Mouse (Mus musculus): ENCODE results near the gene Rpgr. TPM values are rescaled to one million over a fixed set of nuclear protein-coding genes. Genes with fewer than 3 reads are reported as not detected.
A peak's percentile ranks its signal among the peaks of the same experiment; 100 is the strongest.

The Rpgr gene
- total and polyA plus RNA-seq, 3 experiments = not detected

GRCm38 (mm10) chrX:10201289-10201688 is 15.4 kb downstream of the Rpgr start:
- Histone ChIP-seq H3K4me3 (ENCODE audit: control insufficient read depth in 1 of 2, insufficient read depth in 1 of 2, low read depth in 2 of 2, low read length in 2 of 2) (no peak overlapping the region), H3K4me1 (ENCODE audit: control insufficient read depth in 1 of 2, insufficient read depth in 2 of 2, low read length in 2 of 2) (no peaks in the 10 kb centered on the region), H3K79me2 (ENCODE audit: control insufficient read depth, insufficient read depth, low read length, poor library complexity) (no peaks in the 10 kb centered on the region), H3K36me3 (ENCODE audit: control insufficient read depth in 1 of 2, insufficient read depth in 2 of 2, low read length in 2 of 2) (no peaks in the 10 kb centered on the region), H3K27ac (ENCODE audit: control insufficient read depth, low read depth, low read length) (no peak overlapping the region), H3K27me3 (ENCODE audit: control insufficient read depth in 1 of 2, insufficient read depth in 2 of 2, low read length in 2 of 2) (no peaks in the 10 kb centered on the region), H3K9ac (ENCODE audit: control insufficient read depth, low read depth, low read length, poor library complexity, severe bottlenecking) (no peak overlapping the region), H3K9me3 (replicated peaks; ENCODE audit: insufficient read depth, low read length) (no peaks in the 10 kb centered on the region)
- TF ChIP-seq ZC3H11A (IDR thresholded peaks at IDR 0.05; ENCODE audit: low read depth, low read length) (peak; percentile 53), POLR2AphosphoS2 (IDR thresholded peaks at IDR 0.05; ENCODE audit: low read length) (no peak), RAD21 (IDR thresholded peaks at IDR 0.05; ENCODE audit: low read depth, low read length) (peak; percentile 61), SMC3 (IDR thresholded peaks at IDR 0.05; ENCODE audit: low read depth, low read length) (peak; percentile 69), CHD1 (IDR thresholded peaks at IDR 0.05; ENCODE audit: low read depth, low read length) (no peak), CTCF (IDR thresholded peaks at IDR 0.05 in 2 of 3, conservative IDR thresholded peaks at IDR 0.05 in 1 of 3; ENCODE audit: control insufficient read depth in 1 of 3, insufficient read depth in 1 of 3, low read depth in 2 of 3, low read length in 3 of 3, poor library complexity in 1 of 3, severe bottlenecking in 1 of 3) (peak; percentile 27 to 73 (median 50); a peak in 5 of 6 replicates)
- peak; percentile 50 for DNase-seq (ENCODE audit: low read depth, low spot score)

- H3K9me3 ChIP-seq (replicated peaks; ENCODE audit: insufficient read depth, low read length) = no peaks in the 10 kb centered on the region
- H3K4me1 ChIP-seq (ENCODE audit: control insufficient read depth in 1 of 2, insufficient read depth in 2 of 2, low read length in 2 of 2) = no peaks in the 10 kb centered on the region
- no peak overlapping the region for H3K27ac ChIP-seq (ENCODE audit: control insufficient read depth, low read depth, low read length)
- no peak for TF ChIP-seq CHD2 (IDR thresholded peaks at IDR 0.05; ENCODE audit: low read length)
- no peak for TF ChIP-seq GABPA (IDR thresholded peaks at IDR 0.05; ENCODE audit: low read depth, low read length)
- TF ChIP-seq CHD1 (IDR thresholded peaks at IDR 0.05; ENCODE audit: low read depth, low read length) = no peak
- no peak for TF ChIP-seq TBP (IDR thresholded peaks at IDR 0.05; ENCODE audit: low read depth, low read length)
- no peak for TF ChIP-seq MXI1 (IDR thresholded peaks at IDR 0.05; ENCODE audit: low read depth, low read length)
- DNase-seq (ENCODE audit: low read depth, low spot score) = no peak
- no peak overlapping the region for H3K4me3 ChIP-seq (ENCODE audit: control insufficient read depth in 1 of 2, insufficient read depth in 1 of 2, low read depth in 2 of 2, low read length in 2 of 2)
- H3K79me2 ChIP-seq (ENCODE audit: control insufficient read depth, insufficient read depth, low read length, poor library complexity) = no peaks in the 10 kb centered on the region
- no peak overlapping the region for H3K9ac ChIP-seq (ENCODE audit: control insufficient read depth, low read depth, low read length, poor library complexity, severe bottlenecking)
- H3K36me3 ChIP-seq (ENCODE audit: control insufficient read depth in 1 of 2, insufficient read depth in 2 of 2, low read length in 2 of 2) = no peaks in the 10 kb centered on the region
- H3K27me3 ChIP-seq (ENCODE audit: control insufficient read depth in 1 of 2, insufficient read depth in 2 of 2, low read length in 2 of 2) = no peaks in the 10 kb centered on the region
These were observed 64.3 kb downstream of the Rpgr start for GRCm38 (mm10) chrX:10152390-10152789.

GRCm38 (mm10) chrX:10117065-10117719 is 99.5 kb downstream of the Rpgr start, which contains the start of gene Srpx:
Gene Srpx, minus strand, starts transcription at chrX:10117709.
- Histone ChIP-seq H3K79me2 (ENCODE audit: control insufficient read depth, insufficient read depth, low read length, poor library complexity) (no peaks in the 10 kb centered on the region), H3K9ac (ENCODE audit: control insufficient read depth, low read depth, low read length, poor library complexity, severe bottlenecking) (no peak within 1 kb of the TSS), H3K9me3 (replicated peaks; ENCODE audit: insufficient read depth, low read length) (no peaks in the 10 kb centered on the region), H3K36me3 (ENCODE audit: control insufficient read depth in 1 of 2, insufficient read depth in 2 of 2, low read length in 2 of 2) (no peaks in the 10 kb centered on the region), H3K4me3 (ENCODE audit: control insufficient read depth in 1 of 2, insufficient read depth in 1 of 2, low read depth in 2 of 2, low read length in 2 of 2) (no peak within 1 kb of the TSS), H3K4me1 (ENCODE audit: control insufficient read depth in 1 of 2, insufficient read depth in 2 of 2, low read length in 2 of 2) (no peaks in the 10 kb centered on the region), H3K27ac (ENCODE audit: control insufficient read depth, low read depth, low read length) (no peak within 1 kb of the TSS), H3K27me3 (ENCODE audit: control insufficient read depth in 1 of 2, insufficient read depth in 2 of 2, low read length in 2 of 2) (no peaks in the 10 kb centered on the region)
- DNase-seq (ENCODE audit: low read depth, low spot score) = no peak
- no peak for TF ChIP-seq ETS1 (IDR thresholded peaks at IDR 0.05; ENCODE audit: low read depth, low read length)
- no peak for TF ChIP-seq CHD1 (IDR thresholded peaks at IDR 0.05; ENCODE audit: low read depth, low read length)
- no peak for TF ChIP-seq GABPA (IDR thresholded peaks at IDR 0.05; ENCODE audit: low read depth, low read length)
- no peak for TF ChIP-seq RAD21 (IDR thresholded peaks at IDR 0.05; ENCODE audit: low read depth, low read length)
- no peak for TF ChIP-seq KAT2A (conservative IDR thresholded peaks at IDR 0.05; ENCODE audit: low read depth, low read length)
- no peak for TF ChIP-seq ZNF384 (IDR thresholded peaks at IDR 0.05; ENCODE audit: low read depth, low read length)
- TF ChIP-seq SMC3 (IDR thresholded peaks at IDR 0.05; ENCODE audit: low read depth, low read length) = no peak

Data from MEL (cell line).